Mouse (Mus musculus) cortical plate, adult 2 months (tissue): ENCODE results near the gene Hrct1.

Source experiments
- CTCF ChIP-seq: fragments of 200-500 bp; IDR thresholded peaks from 2 replicates; pipeline ENCODE4 v1.5.1; 2011; ENCODE audit warnings: mild to moderate bottlenecking, control low read depth, low read length; ENCODE audit not compliant: insufficient read depth; ENCODE audit errors: extremely low read depth
- POLR2A ChIP-seq: fragments of 200-500 bp; IDR thresholded peaks from 2 replicates; pipeline ENCODE4 v1.6.1; 2011; ENCODE audit warnings: mild to moderate bottlenecking, low read length, control low read depth; ENCODE audit not compliant: insufficient read depth; ENCODE audit errors: extremely low read depth

DNA sequence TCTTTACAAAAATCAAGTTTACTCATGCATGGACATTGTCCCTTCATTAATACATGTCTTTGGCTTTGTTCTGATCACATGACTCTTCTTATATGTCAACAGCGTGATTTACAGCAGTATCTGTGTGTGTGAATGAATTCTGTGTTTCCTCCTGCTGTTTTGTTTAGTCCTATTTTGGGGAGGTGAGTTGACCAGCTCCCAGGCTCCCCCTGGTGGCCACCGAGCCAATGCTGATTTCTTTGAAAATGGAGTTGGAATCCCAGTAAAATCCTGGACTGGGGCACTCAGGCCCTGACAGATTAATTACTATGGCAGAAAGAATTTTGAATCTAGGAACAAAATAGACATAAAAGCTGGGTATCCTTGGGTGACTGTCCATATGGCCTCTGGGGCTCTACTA lies 15.2 kb upstream of the Hrct1 start:
- TF ChIP-seq POLR2A: no peak
- peak; percentile 72 for TF ChIP-seq CTCF
